Mouse (Mus musculus) cerebellum, adult 9-11 months (tissue): Measurements from ENCODE around the gene Tcaf3.

Experiments
- DNase-seq: peaks from one replicate; pipeline ENCODE4 v3.0.0; 2022

The Tcaf3 gene

DNA sequence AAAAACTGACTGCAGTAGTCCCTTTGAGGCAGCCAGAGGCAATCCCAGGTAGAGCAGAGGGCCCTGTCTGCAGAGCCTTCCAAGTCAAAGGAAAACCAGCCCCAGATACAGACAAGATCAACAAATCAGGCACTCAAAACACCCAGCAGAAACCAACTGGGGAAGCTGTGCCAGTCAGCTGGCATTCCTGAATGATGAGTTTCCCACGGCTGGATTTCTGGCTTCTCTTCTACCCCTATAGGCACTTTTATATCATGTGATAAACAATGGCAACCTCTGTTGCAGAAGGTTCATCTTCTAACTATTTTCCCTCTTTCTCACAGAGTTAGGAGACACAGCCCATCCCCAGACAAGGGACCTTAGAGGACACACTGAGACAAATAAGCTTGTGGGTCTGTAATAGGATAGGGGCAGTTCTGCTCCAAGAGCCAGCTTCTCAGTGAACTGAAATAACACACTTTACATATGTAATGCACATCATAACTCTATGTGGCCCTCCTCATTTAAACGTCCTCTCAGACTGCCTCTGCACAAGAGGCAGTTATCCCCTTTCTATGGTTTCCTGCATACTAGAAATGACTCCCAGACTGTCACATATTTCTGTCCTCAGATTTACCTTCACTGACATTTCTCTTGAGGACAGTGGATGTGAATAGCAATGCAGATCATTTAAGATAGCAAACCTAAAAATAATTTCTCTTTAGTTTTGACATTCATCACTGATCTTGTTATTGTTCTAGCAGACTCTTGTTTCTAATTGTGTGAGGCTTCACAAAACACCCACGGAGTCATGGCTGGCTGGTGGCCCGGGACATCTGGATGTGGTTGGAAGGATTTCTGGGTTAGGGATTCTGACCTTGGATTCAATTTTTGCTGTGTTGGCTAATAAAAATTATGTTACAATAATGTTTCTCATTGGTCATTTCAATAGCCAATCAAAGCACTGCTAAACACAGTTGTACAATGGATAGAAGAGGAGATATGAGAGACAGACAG, 55.2 kb downstream of the Tcaf3 start:
- no peak for DNase-seq

DNA sequence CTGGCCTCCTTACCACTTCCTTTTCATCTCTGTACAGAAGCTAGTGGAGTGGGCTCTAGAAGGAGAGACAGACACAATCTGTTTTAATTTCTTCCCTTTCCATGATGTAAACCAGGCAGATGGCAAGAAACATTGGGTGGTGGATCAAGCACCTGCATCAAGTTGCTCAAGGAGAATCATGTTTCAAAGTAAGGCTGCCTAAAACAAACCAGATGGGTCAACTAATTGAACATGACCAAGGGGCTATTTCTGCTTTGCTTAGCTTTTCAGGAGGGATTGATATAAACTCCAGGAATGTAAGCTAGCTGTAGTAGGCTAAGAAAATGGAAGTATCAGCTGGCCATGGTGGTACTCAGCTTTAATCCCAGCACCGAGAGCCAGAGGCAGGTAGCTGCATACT, 56.8 kb downstream of the Tcaf3 start:
- DNase-seq: no peak

DNA sequence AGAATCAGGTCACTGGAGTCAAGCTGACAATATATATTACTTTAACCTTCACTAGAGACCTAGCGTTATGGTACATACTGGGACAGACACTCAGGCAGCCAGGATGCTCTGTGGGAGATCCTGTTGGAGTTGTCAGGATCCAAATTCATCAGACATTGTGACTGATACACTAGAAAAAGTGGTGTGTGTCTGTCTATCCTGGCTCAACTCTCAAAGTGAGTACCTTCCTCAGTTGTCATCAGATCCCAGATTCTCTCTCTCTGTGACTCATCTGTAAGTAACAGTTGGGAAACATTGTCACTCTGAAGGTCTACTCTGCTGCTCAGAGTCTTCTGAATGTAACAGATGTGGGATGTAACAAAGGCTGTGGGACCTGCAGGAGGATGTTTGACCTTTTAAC, 57.8 kb downstream of the Tcaf3 start:
- DNase-seq: no peak
